Comparison of ENCODE assay signal across 8 mouse cellular contexts in the genomic region with DNA sequence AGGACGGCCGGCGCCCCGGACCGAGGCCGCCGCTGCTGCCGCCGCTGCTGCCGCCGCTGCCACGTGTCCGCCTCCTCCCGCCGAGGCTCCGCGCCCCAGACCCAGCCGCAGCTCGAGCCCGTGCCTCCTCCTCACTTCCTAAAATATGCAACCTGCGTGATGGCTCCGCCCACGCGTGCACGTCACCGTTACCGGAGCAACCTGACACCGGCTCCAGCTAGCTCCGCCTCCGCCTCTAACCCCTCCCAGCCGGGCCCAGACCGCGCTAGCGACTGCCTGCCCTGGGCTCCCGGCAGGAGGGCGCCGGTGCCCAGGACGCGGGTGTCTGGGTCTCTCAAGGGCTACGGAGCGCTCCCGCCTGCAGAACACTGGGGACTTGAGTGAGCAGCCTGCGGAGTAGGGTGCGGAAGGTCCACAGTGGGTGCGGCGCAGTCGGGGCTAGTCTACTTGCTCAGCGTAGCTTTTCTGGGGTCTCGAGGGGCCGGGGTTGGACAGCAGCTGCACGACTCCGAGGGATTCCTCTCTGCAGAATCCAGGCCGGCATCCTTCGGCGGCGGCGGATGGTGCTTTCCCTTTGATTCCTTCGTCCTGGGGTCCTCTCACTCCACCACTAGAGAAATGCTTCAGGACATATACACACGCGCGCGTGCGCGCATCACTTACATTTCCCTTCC. TPM values are rescaled to one million over a fixed set of nuclear protein-coding genes. Genes with fewer than 3 reads are reported as not detected.
DNase-seq lines count a peak whose midpoint lies in the region; ATAC-seq lines count a peak whose summit lies in the region.

Gene Atp1a1 (minus strand): TSS at position 135 of the 674 bp plus-strand sequence.

- H3K4me3 ChIP-seq in brown adipose tissue, adult 24 weeks (ENCODE audit: insufficient read depth, low read depth, low read length): peak within 1 kb of the TSS; percentile 78
- peak within 1 kb of the TSS; percentile 89 for H3K4me3 ChIP-seq in heart, embryonic 13.5 days
- peak within 1 kb of the TSS; percentile 91 for H3K4me3 ChIP-seq in liver, embryonic 12.5 days
- peak within 1 kb of the TSS; percentile 88 for H3K4me3 ChIP-seq in stomach, embryonic 15.5 days (replicated peaks)

- peak; percentile 96 for ATAC-seq in heart, embryonic 13.5 days (ENCODE audit: extremely low read depth, insufficient number of reproducible peaks, low FRiP score, low TSS enrichment)
- ATAC-seq in liver, embryonic 12.5 days: peak; percentile 93
- ATAC-seq in stomach, embryonic 15.5 days (ENCODE audit: insufficient read depth, low FRiP score, low read depth): peak; percentile 95

- DNase-seq in CD4-positive, CD25-positive, alpha-beta regulatory T cell, adult 2 months (ENCODE audit: low read depth, low spot score): peak; percentile 100
- DNase-seq in fat pad, adult 2 months (ENCODE audit: extremely low read depth, low read depth, low spot score): peak; percentile 68
- DNase-seq in kidney, postnatal 10 days: peak; percentile 99
- DNase-seq in natural killer cell, adult 2 months (ENCODE audit: low spot score in 2 of 2): peak; percentile 95 to 97

- peak within 1 kb of the TSS; percentile 76 for H3K4me2 ChIP-seq in heart, embryonic 13.5 days
- H3K4me2 ChIP-seq in liver, embryonic 12.5 days: peak within 1 kb of the TSS; percentile 97
- peak within 1 kb of the TSS; percentile 74 for H3K4me2 ChIP-seq in stomach, embryonic 15.5 days

- no peaks in the 10 kb centered on the region for H3K27me3 ChIP-seq in heart, embryonic 13.5 days (replicated peaks)
- H3K27me3 ChIP-seq in liver, embryonic 12.5 days (replicated peaks): peaks cover 16% of the 10 kb centered on the region; the same call in 1 of the 2 replicates
- no peaks in the 10 kb centered on the region for H3K27me3 ChIP-seq in stomach, embryonic 15.5 days (replicated peaks)

- H3K27ac ChIP-seq in brown adipose tissue, adult 24 weeks (replicated peaks; ENCODE audit: low read depth, low read length): peak within 1 kb of the TSS; percentile 80
- H3K27ac ChIP-seq in heart, embryonic 13.5 days (replicated peaks): peak within 1 kb of the TSS; percentile 100
- H3K27ac ChIP-seq in liver, embryonic 12.5 days: peak within 1 kb of the TSS; percentile 95
- peak within 1 kb of the TSS; percentile 99 for H3K27ac ChIP-seq in stomach, embryonic 15.5 days

- H3K4me1 ChIP-seq in brown adipose tissue, adult 24 weeks (ENCODE audit: control insufficient read depth, insufficient read depth, insufficient read length, low read length): peaks cover 14% of the 10 kb centered on the region; the same call in 1 of the 2 replicates
- peaks cover 52% of the 10 kb centered on the region for H3K4me1 ChIP-seq in heart, embryonic 13.5 days
- H3K4me1 ChIP-seq in liver, embryonic 12.5 days: peaks cover 54% of the 10 kb centered on the region
- peaks cover 27% of the 10 kb centered on the region for H3K4me1 ChIP-seq in stomach, embryonic 15.5 days

- H3K36me3 ChIP-seq in heart, embryonic 13.5 days: no peaks in the 10 kb centered on the region
- no peaks in the 10 kb centered on the region for H3K36me3 ChIP-seq in liver, embryonic 12.5 days
- H3K36me3 ChIP-seq in stomach, embryonic 15.5 days: no peaks in the 10 kb centered on the region

- no peaks in the 10 kb centered on the region for H3K9me3 ChIP-seq in heart, embryonic 13.5 days
- H3K9me3 ChIP-seq in liver, embryonic 12.5 days (replicated peaks): no peaks in the 10 kb centered on the region
- no peaks in the 10 kb centered on the region for H3K9me3 ChIP-seq in stomach, embryonic 15.5 days

- under 1% methylated on average over 56 of the region's 64 CpGs for WGBS in heart, embryonic 13.5 days
- WGBS in liver, embryonic 12.5 days (ENCODE audit: insufficient replicate concordance): under 1% methylated on average over 64 of the region's 64 CpGs
- WGBS in stomach, embryonic 15.5 days: under 1% methylated on average over 58 of the region's 64 CpGs

- peak within 1 kb of the TSS; percentile 99 for H3K9ac ChIP-seq in heart, embryonic 13.5 days
- peak within 1 kb of the TSS; percentile 93 for H3K9ac ChIP-seq in liver, embryonic 12.5 days
- peak within 1 kb of the TSS; percentile 93 for H3K9ac ChIP-seq in stomach, embryonic 15.5 days

RNA-seq across cellular contexts. Expression of gene Atp1a1, which starts in this region (rescaled TPM):
- polyA plus RNA-seq in brown adipose tissue, adult 24 weeks (2012; ENCODE audit: insufficient read depth, insufficient read length, missing spikeins): 26.7 and 27.0 TPM in 2 replicates
- polyA plus RNA-seq in heart, embryonic 13.5 days (2015; fragmentation: Nextera tagmentation; extraction: Ambion mirVana): 243 and 250 TPM in 2 replicates
- 54.1 and 55.2 TPM in 2 replicates for polyA plus RNA-seq in liver, embryonic 12.5 days (2016; fragmentation: Nextera tagmentation; extraction: Ambion mirVana)
- polyA plus RNA-seq in stomach, embryonic 15.5 days (2015; fragmentation: Nextera tagmentation; extraction: Ambion mirVana): 142 and 173 TPM in 2 replicates

Comparison
In these comparisons a context has a peak if more than half of its experiments do, and no peak if none do; other contexts are left out.
1. Peak in every context shown above with its lines: DNase-seq, ATAC-seq, H3K4me3 ChIP-seq and H3K27ac ChIP-seq.